Mouse (Mus musculus) liver, adult (tissue): ENCODE results near the gene Gm10181.

Source experiments
- GATA4 ChIP-seq: IDR thresholded peaks from 2 replicates; pipeline ENCODE4 v1.6.1; 2014; ENCODE audit warnings: mild to moderate bottlenecking, low read length; ENCODE audit not compliant: insufficient replicate concordance

Gm10181 gene

DNA sequence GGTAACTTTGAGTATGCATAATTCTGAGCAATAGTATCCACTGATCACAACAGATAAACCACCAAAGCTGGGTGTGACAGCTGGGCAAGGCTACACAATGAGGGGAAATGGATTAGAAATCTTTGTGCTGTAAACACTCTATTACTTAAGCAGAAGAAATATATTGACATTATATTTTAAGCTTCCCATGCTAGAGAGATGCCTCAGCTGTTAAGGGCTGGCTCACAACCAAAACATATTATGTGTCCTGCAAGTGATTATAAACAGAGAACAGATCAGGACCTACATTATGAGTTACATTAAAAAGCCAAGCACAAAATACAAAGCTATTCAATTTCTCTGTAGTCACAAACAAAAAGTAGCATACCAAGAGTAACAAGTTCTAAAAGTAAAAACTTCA is 43.0 kb downstream of the Gm10181 start:
- TF ChIP-seq GATA4: no peak

GRCm38 (mm10) chr9:25132920-25133319 is 43.7 kb downstream of the Gm10181 start:
- no peak for TF ChIP-seq GATA4

DNA sequence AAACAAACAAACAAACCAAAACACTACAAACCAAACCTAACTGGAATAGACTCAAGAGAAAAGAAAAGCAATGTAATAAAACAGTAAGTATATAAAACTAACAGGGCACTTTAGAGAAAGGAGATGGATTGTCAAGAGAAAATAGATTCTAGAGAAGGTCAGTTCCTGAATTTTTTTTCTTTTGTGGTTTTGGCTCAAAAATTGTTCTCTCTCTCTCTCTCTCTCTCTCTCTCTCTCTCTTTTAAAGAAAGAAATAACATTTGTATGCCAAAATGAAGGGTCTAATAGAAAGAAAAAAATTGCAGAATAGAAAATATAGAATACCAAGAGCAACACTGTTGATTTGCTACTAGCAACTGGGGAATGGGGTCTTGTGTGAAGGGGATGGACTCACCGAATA is 49.7 kb downstream of the Gm10181 start:
- no peak for TF ChIP-seq GATA4
